Mouse (Mus musculus) cerebellum, postnatal 25 days (tissue): ENCODE measurements at regions not wholly inside any gene's neighbourhood (a gene's known extent, or its start where the extent isn't known, plus 50 kb on each side); places are given as distances from the start of the nearest gene placed in this dataset.
"Not testable (repeated sequence)": the region's sequence is repeated elsewhere in the genome, so short reads cannot be mapped to it uniquely, and the experiment has no call there.

Experiments used
- DNase-seq, 2 experiments: peaks; one replicate each; pipeline ENCODE4 v3.0.0; 2021; ENCODE audit warnings: mixed read lengths in 2 of 2

GRCm38 (mm10) chr5:40882886-40883285 is 825.1 kb downstream of the Rab28 start:
- no peak for DNase-seq

GRCm38 (mm10) chr5:40877756-40878155 is 830.2 kb downstream of the Rab28 start:
- no peak for DNase-seq

GRCm38 (mm10) chr5:40862349-40862748 is 845.6 kb downstream of the Rab28 start:
- not testable (repeated sequence) for DNase-seq
